Mouse (Mus musculus) liver, embryonic 13.5 days (tissue): ENCODE results near the gene Hpd. TPM values are rescaled to one million over a fixed set of nuclear protein-coding genes. Genes with fewer than 3 reads are reported as not detected.
A peak's percentile ranks its signal among the peaks of the same experiment; 100 is the strongest.

Experiments used
- ATAC-seq: fragments of 200-750 bp; cut with Nextera tagmentation; 2 replicates; pipeline ENCODE4 v1.8.0; 2017; ENCODE audit warnings: low read depth, mild to moderate bottlenecking, moderate number of reproducible peaks, moderate library complexity
- DNase-seq: peaks from one replicate; pipeline ENCODE4 v3.0.0; 2022
- H3K27ac ChIP-seq: fragments of 300-500 bp; sonication (generic); 2 replicates; pipeline ENCODE4 v1.5.1; 2015; ENCODE audit warnings: moderate library complexity, mild to moderate bottlenecking, inconsistent platforms
- H3K27me3 ChIP-seq: fragments of 300-500 bp; sonication (generic); 2 replicates; pipeline ENCODE4 v1.6.1; 2015; ENCODE audit warnings: mild to moderate bottlenecking, inconsistent platforms
- H3K36me3 ChIP-seq: fragments of 300-500 bp; sonication (generic); 2 replicates; pipeline ENCODE4 v1.6.1; 2015; ENCODE audit warnings: mild to moderate bottlenecking, inconsistent platforms
- H3K4me1 ChIP-seq: fragments of 300-500 bp; sonication (generic); replicated peaks from 2 replicates; pipeline ENCODE4 v1.6.1; 2015; ENCODE audit warnings: inconsistent platforms
- H3K4me2 ChIP-seq: fragments of 300-500 bp; sonication (generic); 2 replicates; pipeline ENCODE4 v1.6.1; 2015; ENCODE audit warnings: inconsistent platforms, mild to moderate bottlenecking, moderate library complexity
- H3K4me3 ChIP-seq: fragments of 300-500 bp; sonication (generic); replicated peaks from 2 replicates; pipeline ENCODE4 v1.5.1; 2015; ENCODE audit warnings: mild to moderate bottlenecking, inconsistent platforms
- H3K9ac ChIP-seq: fragments of 300-500 bp; sonication (generic); 2 replicates; pipeline ENCODE4 v1.6.1; 2015; ENCODE audit warnings: mild to moderate bottlenecking, inconsistent platforms
- H3K9me3 ChIP-seq: fragments of 300-500 bp; sonication (generic); replicated peaks from 2 replicates; pipeline ENCODE4 v1.6.1; 2016; ENCODE audit warnings: inconsistent platforms
- WGBS: fragments of 180-500 bp; shearing (Covaris S2); methylation state at CpG from one replicate; pipeline ENCODE4 v1.1.7; 2015; ENCODE audit not compliant: insufficient replicate concordance; 5-methylcytosine and 5-hydroxymethylcytosine counted together
- polyA plus RNA-seq: library from polyadenylated mRNA; unstranded; fragments of >200 nt; fragmentation: Nextera tagmentation; extraction: Ambion mirVana; gene quantifications from 2 replicates; pipeline ENCODE4 v1.2.1, GENCODE M21; 2015

The Hpd gene
- polyA plus RNA-seq, 1 experiment from 2014 or later = 12.4 TPM

- no peak overlapping the region for H3K9ac ChIP-seq
- WGBS = 56% methylated on average over 7 of the region's 7 CpGs
- ATAC-seq = no peak
- no peaks in the 10 kb centered on the region for H3K9me3 ChIP-seq
- no peak for DNase-seq
- H3K27me3 ChIP-seq = 0 out of 2 replicates have a peak, but pooled peaks cover 9% of the 10 kb centered on the region
- peak overlapping the region; percentile 100 for H3K27ac ChIP-seq
- peaks cover 93% of the 10 kb centered on the region for H3K4me1 ChIP-seq
- H3K4me2 ChIP-seq = peak overlapping the region; percentile 100
- H3K36me3 ChIP-seq = peaks cover 31% of the 10 kb centered on the region
- H3K4me3 ChIP-seq = no peak overlapping the region
Observed at GRCm38 (mm10) chr5:123133784-123134143, 48.8 kb downstream of the Hpd start.

DNA sequence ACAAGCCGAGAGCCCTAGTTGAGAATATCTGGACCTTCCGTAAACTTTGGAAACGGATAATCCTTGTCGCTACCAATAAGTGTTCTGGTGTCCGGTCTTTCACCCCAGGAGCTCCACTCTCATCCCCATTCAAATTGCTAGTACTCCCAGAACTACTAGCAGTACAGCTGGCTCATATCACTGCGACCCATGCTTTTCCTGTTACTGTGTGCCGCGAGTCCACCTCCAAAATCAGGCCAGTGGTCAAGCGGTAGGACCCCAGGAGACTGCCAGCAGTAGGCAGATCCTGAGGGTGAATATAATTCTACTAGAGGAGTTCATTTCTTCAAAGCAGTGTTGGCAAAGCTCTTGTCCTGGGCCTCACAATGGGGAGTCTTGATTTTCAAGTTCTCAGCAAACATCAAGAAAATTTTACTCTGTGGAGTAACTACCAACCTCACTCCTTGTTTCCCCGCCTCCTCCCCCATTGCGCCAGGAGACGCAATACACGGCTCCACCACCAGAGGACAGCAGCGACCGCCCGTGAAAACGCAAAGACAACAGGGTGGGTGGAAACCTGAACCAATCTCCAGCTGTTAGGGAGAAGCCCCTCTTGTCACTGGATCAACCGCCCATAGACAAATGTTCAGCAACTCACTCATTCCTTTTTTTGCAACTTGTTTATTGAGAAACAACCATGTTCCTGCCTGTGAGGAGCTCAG is 49.3 kb downstream of the Hpd start:
- Histone ChIP-seq H3K9me3 (no peaks in the 10 kb centered on the region), H3K9ac (0 out of 2 replicates have a peak overlapping the region, but pooled peaks have one; percentile 42), H3K27me3 (0 out of 2 replicates have a peak, but pooled peaks cover 9% of the 10 kb centered on the region), H3K27ac (peak overlapping the region; percentile 100), H3K36me3 (peaks cover 31% of the 10 kb centered on the region), H3K4me2 (peak overlapping the region; percentile 81), H3K4me1 (peaks cover 92% of the 10 kb centered on the region), H3K4me3 (peak overlapping the region; percentile 56)
- DNase-seq (peak; percentile 71), ATAC-seq (no peak)
- 18% methylated on average over 18 of the region's 18 CpGs for WGBS

- peak within 1 kb of the TSS; percentile 100 for H3K27ac ChIP-seq
- peak; percentile 89 for DNase-seq
- 0 out of 2 replicates have a peak, but pooled peaks cover 9% of the 10 kb centered on the region for H3K27me3 ChIP-seq
- H3K4me3 ChIP-seq = peak within 1 kb of the TSS; percentile 56
- under 1% methylated on average over 44 of the region's 44 CpGs for WGBS
- peak; percentile 80 for ATAC-seq
- peaks cover 27% of the 10 kb centered on the region for H3K36me3 ChIP-seq
- H3K4me2 ChIP-seq = peak within 1 kb of the TSS; percentile 81
- peaks cover 85% of the 10 kb centered on the region for H3K4me1 ChIP-seq
- H3K9me3 ChIP-seq = no peaks in the 10 kb centered on the region
- H3K9ac ChIP-seq = peak within 1 kb of the TSS; percentile 73
Observed at GRCm38 (mm10) chr5:123132308-123133071, 50.0 kb downstream of the Hpd start, which contains the start of gene Rhof. Gene Rhof (minus strand): TSS chr5:123132692.

DNA sequence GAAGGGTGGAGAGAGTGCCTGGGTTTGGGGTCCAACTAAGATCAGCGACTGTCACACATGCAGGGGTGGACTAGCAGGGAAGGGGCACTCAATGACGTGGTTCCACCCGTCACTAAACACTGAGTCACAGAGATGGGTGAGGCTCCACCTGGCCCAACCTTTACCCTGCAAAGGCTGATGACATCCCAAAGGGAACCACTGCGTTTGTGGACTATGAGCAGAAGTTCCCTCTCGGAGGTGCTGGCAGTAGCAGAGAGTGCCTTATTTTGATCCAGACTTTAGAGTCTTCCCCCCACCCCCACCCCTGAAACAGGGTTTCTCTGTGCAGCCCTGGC is 51.7 kb downstream of the Hpd start:
- DNase-seq = no peak
- ATAC-seq = no peak
- 55% methylated on average over 5 of the region's 5 CpGs for WGBS

GRCm38 (mm10) chr5:123130030-123130813 is 52.3 kb downstream of the Hpd start:
- no peak for ATAC-seq
- Histone ChIP-seq H3K36me3 (peaks cover 20% of the 10 kb centered on the region), H3K4me1 (peaks cover 85% of the 10 kb centered on the region), H3K4me3 (no peak overlapping the region), H3K9ac (no peak overlapping the region), H3K27me3 (0 out of 2 replicates have a peak, but pooled peaks cover 9% of the 10 kb centered on the region), H3K4me2 (no peak overlapping the region), H3K9me3 (no peaks in the 10 kb centered on the region), H3K27ac (no peak overlapping the region)
- no peak for DNase-seq
- WGBS = 79% methylated on average over 9 of the region's 9 CpGs

More for the DNA sequence above, 51.7 kb downstream of the Hpd start:
- peaks cover 85% of the 10 kb centered on the region for H3K4me1 ChIP-seq
- no peak overlapping the region for H3K4me3 ChIP-seq
- H3K9ac ChIP-seq = no peak overlapping the region
- H3K9me3 ChIP-seq = no peaks in the 10 kb centered on the region
- H3K4me2 ChIP-seq = 0 out of 2 replicates have a peak overlapping the region, but pooled peaks have one; percentile 6
- H3K27ac ChIP-seq = no peak overlapping the region
- H3K27me3 ChIP-seq = 0 out of 2 replicates have a peak, but pooled peaks cover 9% of the 10 kb centered on the region
- H3K36me3 ChIP-seq = peaks cover 21% of the 10 kb centered on the region

- 0 out of 2 replicates have a peak, but pooled peaks cover 9% of the 10 kb centered on the region for H3K27me3 ChIP-seq
- ATAC-seq = no peak
- no peak overlapping the region for H3K4me3 ChIP-seq
- peaks cover 11% of the 10 kb centered on the region for H3K36me3 ChIP-seq
- peaks cover 85% of the 10 kb centered on the region for H3K4me1 ChIP-seq
- H3K4me2 ChIP-seq = no peak overlapping the region
- 38% methylated on average over 10 of the region's 10 CpGs for WGBS
- no peak overlapping the region for H3K27ac ChIP-seq
- no peak for DNase-seq
- no peaks in the 10 kb centered on the region for H3K9me3 ChIP-seq
- H3K9ac ChIP-seq = no peak overlapping the region
Observed at GRCm38 (mm10) chr5:123129170-123129757, 53.3 kb downstream of the Hpd start.

GRCm38 (mm10) chr5:123128426-123129169 is 53.9 kb downstream of the Hpd start:
- 22% methylated on average over 10 of the region's 10 CpGs for WGBS
- Histone ChIP-seq H3K4me2 (peak overlapping the region; percentile 32), H3K4me1 (peaks cover 85% of the 10 kb centered on the region)

DNA sequence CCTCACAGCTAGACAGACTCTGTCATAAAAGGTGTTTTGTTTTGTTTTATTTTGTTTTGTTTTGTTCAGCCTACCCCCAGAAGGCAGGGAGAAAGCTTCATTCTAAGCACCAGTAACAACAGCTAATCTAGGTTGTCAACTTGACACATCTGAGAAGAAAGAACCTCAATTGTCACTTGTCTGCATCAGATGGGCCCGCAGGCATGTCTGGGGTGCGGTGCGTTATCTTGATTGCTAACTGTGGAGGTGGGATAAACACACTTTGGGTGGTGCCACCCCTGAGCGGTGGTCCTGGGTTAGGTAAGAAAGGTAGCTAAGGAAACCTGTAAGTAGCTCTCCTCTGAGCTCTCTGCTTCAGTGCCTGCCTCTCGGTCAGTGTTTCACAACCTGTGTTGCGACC is 55.5 kb downstream of the Hpd start:
- Histone ChIP-seq H3K27ac (no peak overlapping the region), H3K4me3 (no peak overlapping the region), H3K36me3 (no peaks in the 10 kb centered on the region), H3K9me3 (0 out of 2 replicates have a peak, but pooled peaks cover 3% of the 10 kb centered on the region), H3K4me1 (peaks cover 70% of the 10 kb centered on the region), H3K27me3 (0 out of 2 replicates have a peak, but pooled peaks cover 9% of the 10 kb centered on the region), H3K9ac (no peak overlapping the region), H3K4me2 (no peak overlapping the region)
- DNase-seq (no peak), ATAC-seq (no peak)
- 47% methylated on average over 6 of the region's 6 CpGs for WGBS

More at GRCm38 (mm10) chr5:123128426-123129169, 53.9 kb downstream of the Hpd start:
- Histone ChIP-seq H3K9ac (no peak overlapping the region), H3K36me3 (peaks cover 4% of the 10 kb centered on the region), H3K27ac (peak overlapping the region; percentile 63), H3K27me3 (0 out of 2 replicates have a peak, but pooled peaks cover 9% of the 10 kb centered on the region), H3K4me3 (no peak overlapping the region), H3K9me3 (no peaks in the 10 kb centered on the region)
- DNase-seq (no peak), ATAC-seq (no peak)

GRCm38 (mm10) chr5:123125638-123126406 is 56.7 kb downstream of the Hpd start:
- 0 out of 2 replicates have a peak, but pooled peaks cover 9% of the 10 kb centered on the region for H3K27me3 ChIP-seq
- 33% methylated on average over 18 of the region's 18 CpGs for WGBS
- no peak overlapping the region for H3K4me3 ChIP-seq
- DNase-seq = no peak
- no peak for ATAC-seq
- H3K27ac ChIP-seq = peak overlapping the region; percentile 2; the same call in 1 of the 2 replicates
- H3K9ac ChIP-seq = peak overlapping the region; percentile 4; the same call in 1 of the 2 replicates
- H3K9me3 ChIP-seq = 0 out of 2 replicates have a peak, but pooled peaks cover 3% of the 10 kb centered on the region
- no peaks in the 10 kb centered on the region for H3K36me3 ChIP-seq
- H3K4me2 ChIP-seq = peak overlapping the region; percentile 34
- peaks cover 58% of the 10 kb centered on the region for H3K4me1 ChIP-seq
